Mouse (Mus musculus): Measurements from ENCODE around the gene Adam22.

Gene Adam22

DNA sequence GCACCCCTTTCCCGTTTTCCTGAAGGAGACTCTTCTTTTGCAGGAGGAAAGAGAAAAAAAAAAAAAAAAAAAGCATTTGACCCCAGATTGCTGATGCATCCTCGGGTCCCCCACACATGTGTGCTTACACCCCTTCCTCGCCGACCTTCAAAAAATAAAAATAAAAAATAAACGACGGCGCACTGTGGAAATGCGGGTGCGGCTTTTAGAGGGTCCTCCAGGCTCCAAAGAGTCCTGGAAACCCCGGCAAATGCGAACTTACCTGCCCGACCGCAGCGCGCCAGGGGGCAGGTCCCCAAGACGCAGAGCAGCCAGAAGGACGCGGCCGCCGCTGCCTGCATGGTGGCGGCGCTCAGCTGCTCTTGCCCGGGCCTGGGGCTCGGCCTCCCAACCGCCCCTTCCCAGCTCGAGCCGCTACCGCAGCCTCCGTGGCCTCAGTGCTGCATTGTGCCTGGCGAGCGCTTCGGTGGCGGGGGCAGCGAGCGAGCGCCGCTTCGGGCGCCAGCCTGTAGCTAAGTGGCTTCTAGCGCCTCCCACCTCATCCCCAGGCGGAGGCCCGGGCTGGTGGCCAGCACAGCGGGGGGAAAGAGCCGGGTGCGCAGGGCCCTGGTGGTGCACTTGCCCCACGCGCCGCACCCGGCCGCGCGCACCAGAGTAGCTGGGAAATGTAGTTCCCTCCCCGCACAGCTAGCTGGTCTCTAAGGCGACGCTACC lies at the start of gene Adam22:
TSS of gene Adam22 (minus strand) at position 547 of the 714 bp plus-strand sequence.
- peak; percentile 83 for DNase-seq (ENCODE audit: low spot score)

DNA sequence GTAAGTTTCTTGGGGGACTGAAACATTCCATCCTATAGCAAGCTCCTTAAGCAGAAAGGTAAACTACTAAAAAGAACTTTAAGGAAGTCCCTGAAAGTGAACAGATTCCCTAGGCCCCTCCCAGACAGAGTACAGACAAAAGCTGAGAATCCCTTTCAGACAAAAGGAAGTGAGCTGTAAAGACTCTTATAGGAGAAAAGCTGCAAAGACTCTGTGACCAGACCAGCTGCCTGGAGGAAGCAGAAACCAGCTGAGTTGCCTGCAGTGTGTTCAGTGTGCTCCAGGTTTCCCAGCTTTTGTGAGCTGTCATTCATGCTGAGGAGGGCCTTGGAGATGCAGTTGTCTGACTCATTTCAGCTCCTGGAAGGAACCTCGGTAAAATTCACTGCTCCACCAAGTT lies 49.5 kb upstream of the Adam22 start:
- no peak for DNase-seq (ENCODE audit: low spot score)

DNA sequence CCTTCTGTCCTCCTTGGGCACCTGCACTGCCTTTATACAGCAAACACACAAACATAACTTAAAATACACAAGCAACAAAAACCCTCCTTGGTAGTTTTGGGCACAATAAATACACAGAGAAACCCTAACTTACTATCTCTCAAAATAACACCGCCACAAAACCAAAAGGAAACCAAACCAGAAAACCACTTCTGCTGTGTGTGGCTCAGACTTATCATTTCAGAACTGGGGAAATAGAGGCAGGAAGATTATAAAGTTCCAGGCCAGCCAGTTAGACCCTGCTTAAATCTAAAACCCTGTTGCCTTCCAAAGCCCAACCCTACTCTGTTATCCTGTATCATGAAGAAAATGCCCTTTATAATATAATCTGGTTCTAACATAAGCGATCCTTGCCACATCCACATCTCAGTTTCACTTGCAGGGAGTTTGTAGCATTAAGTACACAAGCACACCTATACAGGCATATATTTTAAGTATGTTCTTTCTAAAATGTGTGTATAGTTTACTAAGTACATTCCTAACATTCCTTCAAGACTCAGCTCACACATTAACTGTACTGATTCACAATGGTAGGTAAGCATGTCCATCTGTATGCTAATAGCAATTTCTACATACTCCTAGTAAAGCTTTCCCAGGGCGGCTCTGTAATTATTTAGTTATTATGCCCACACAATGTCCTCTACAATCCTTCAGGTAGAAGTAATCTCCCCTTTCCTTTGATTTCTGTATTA lies 48.9 kb upstream of the Adam22 start:
- DNase-seq (ENCODE audit: low spot score): no peak

DNA sequence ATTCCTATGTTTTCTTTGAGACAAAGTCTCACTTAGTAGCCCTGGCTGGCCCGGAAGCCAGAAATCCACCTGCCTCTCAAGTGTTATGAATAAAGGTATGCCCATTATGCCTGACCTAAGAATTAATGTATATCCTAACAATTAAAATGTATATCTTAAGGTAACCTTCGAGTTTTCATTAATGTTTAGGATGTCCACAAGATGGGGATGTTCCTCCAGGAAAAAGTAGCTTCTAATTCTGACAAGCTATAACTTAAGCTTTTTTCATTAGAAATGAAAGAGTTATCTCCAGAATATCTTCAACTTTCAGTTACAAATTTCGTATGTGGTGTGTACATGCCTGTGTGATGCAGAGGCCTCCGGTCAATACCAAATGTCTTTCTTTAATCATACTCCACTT lies 40.8 kb upstream of the Adam22 start:
- no peak for DNase-seq (ENCODE audit: low spot score)

DNA sequence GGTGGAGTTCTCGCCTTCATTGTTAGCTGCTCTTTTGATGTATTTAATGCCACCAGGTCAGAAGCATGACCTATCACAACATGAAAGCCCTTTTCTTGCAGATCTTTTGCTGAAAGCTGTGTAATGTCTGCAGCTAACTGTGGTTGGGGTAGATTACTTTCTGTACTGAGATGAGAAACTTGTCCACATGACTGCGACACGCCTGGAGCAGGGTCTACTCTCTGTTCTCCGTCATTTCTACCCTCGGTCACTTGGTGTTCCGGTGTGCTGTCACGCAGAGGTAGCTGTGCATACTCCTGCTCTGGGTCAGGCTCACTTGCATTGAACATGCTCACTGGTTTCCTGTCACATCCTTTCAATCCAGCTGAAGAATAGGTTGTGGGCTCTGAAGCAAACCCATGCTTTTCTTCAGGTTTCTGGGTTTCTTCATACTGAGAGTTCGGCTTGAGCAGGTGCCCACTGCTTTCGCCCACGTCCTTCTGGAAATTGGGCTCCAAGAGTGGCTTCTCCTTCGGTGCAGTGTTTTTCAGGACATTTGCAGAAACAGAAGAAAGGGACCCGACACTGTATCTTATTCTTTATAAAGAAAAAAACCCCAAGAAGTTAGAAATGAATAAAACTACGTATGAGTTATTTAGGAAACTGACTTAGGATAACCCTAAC lies 29.8 kb upstream of the Adam22 start:
- no peak for DNase-seq (ENCODE audit: low spot score)

DNA sequence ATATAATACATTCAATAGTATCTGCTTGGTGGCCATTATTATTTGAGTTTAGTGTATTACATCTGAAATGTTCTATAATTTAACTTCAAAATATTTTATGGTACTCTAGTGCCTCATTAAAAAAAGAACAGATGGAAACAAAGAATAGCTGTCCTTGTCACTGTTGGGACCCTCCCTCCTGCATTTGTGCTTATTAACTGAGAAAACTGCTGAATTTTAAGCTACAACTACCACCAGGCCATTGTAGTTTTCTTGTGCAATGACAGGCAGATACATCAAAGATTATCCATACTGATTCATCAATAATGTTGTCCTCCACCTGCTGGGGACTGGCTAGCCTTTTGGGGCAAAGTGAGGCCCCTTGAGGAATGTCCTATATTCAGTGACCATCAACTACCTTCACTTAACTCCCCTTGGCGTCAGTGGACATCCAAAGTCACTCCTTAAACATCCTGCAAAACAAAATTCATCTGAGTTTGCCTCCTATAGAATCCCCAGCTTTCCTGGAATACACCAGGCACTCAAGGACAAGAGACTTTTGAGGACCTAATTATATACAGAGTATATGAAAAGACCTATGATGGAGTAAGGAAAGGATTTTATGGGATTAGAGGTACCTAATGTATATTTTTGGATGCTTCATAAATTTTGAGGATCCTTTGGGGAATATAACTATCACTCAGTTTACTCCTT lies 26.1 kb upstream of the Adam22 start:
- no peak for DNase-seq (ENCODE audit: low spot score)

DNA sequence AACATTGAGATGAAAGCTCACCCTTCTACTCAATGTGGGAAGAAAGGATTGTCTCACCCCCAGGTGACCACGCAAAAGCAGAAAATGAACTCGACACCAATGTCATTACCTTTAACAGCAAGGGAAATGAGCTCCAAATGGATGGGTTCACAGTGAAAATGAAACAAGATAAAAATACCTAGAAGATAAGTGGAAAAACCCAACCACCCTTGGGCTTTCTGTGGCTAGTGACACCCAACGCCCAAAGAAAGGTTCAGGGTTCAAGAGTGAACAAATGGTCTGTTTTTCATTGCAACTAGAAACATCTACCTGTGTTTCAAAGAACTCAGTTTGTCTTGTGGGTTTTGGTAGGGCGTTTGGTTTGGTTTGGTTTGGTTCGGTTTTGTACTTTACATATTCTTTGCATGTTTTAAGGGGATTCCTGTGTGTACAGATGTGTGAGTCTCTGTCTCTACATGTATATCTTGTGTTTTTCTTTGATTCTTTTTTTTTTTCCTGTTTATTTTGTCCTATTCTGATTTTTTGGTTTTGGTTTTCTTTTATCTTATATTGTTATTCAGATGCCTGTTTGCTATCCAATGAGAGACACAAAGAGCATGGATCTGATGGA lies 6.4 kb upstream of the Adam22 start:
- no peak for DNase-seq (ENCODE audit: low spot score)

DNA sequence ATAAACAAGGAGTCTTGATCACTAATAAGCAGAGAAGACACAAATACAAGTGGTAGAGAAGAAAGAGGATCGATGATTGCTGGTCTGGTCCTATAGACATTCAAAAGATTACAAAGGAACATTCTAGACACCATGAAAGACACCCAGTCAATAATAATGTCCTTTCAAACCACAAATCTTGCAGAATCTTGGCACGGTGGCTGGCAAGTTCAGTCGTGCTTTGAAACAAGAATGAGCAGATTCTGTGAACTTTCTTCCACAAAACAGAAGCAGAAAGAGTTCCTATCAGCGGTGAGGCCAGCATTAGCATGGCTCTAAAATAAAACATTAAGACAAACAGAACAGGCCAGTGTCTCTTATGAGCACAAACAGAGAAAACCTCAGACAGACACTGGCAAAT lies 5.5 kb upstream of the Adam22 start:
- no peak for DNase-seq (ENCODE audit: low spot score)

DNA sequence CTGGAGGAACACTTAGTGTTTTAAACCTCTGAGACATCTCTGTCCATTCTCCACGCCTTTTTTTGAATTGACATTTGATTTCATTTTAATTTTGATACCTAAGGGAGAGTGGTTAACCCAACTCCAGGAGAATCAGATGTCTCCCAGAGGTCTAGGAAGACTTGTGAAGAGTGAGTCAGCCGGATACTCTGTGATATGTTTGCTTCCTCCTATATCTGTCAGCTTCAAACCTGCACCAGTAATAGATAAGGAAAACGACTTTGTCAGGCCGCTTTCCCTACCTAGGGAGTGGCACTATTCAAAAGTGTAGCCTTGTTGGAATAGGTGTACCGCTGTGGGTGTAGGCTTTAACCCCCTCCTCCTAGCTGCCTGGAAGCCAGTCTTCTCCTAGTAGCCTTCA lies 821 bp upstream of the Adam22 start:
- DNase-seq (ENCODE audit: low spot score): no peak

DNA sequence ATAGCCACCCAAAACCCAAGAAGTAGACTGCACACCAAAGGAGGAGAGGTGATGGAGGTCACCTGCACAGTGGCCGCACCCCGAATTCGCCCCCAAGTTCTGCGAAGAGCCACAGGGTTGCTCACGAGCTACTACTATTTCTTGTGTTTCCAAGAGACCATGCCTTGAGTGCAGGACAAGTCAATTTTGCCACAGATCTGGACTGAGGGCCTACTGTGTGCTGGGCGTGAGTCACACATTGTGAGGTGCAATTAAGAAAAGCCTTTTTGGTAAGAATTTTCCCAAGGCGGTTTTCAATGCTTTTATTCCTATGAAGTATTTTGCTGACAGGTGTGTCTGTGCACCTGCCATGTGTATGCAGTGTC lies 350 bp upstream of the Adam22 start:
- no peak for DNase-seq (ENCODE audit: low spot score)

DNA sequence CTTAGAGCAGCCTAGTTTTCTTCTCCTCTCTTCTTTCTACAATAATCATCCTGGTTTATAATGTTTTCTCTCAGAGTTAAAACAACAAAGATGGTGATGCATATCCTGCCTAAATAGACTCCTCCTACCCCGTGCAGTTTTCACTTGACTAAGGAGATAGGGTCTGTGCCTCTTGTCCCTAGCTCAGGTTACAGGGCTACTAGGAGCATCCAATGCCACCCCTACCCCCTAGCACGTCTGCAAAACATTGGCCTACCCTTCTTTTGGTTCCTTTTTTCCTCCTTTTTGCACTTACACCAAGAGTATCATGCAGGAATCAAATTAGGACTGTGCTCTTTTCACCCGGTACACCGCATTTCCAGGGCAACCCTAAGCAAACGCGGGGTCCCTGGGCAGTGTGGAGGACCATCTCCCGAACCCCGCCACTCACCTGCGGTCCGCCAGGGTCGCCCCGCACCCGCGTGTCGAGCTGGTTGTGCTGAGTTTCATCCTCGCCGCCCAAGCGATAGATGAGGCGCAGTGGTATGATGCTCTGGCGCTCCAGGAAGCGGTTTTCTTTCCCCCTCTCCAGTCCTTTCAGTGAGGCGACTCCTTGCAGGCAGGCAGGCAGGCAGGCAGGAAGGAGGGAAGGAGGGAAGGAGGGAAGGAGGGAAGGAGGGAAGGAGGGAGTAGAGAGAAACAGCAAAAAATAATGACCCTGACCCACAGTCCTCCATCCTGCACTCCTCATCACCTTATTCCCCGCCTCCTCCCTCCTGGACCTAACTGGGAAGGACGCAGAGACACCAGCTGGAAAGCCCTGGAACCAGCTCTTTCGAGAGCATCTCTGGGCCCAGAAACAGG lies 968 bp downstream of the Adam22 start:
- DNase-seq (ENCODE audit: low spot score): peak; percentile 52

DNA sequence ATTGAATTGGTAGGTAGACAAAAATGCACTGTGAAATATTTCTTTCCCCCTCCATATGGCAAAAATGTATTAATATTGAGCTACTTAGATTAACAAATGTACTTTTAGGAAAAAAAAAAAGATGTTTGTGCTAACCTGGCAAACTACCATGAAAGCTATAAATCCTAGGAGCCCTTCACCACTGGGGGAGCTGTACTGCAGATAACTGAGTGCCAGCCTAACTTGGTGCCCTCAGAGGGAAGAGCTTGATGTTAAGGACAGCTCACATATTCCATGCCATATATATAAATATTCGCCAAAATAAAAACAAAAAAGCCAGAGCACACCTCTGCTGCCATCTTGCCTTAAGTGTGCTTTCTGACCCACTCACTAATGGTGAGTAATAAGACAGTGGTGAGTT lies 5.6 kb downstream of the Adam22 start:
- DNase-seq (ENCODE audit: low spot score): peak; percentile 46

DNA sequence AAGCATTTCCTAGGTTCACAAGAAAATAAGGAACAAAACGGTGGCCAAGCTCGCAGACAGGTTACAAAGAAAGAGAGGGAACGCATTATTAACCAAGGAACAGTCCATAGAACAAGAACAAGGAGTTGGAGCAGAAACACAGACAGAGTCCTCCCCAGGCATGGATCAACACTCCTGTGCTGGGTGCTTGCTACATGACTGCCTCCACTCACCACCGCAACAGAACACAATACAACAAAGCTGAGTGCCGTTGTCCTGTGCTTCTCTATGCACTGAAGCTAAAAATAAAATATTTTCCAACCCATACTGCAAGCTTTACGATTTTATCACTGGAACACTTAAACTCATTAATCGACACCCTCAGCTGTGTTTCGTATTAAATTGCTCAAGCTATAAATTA lies 10.3 kb downstream of the Adam22 start:
- no peak for DNase-seq (ENCODE audit: low spot score)

DNA sequence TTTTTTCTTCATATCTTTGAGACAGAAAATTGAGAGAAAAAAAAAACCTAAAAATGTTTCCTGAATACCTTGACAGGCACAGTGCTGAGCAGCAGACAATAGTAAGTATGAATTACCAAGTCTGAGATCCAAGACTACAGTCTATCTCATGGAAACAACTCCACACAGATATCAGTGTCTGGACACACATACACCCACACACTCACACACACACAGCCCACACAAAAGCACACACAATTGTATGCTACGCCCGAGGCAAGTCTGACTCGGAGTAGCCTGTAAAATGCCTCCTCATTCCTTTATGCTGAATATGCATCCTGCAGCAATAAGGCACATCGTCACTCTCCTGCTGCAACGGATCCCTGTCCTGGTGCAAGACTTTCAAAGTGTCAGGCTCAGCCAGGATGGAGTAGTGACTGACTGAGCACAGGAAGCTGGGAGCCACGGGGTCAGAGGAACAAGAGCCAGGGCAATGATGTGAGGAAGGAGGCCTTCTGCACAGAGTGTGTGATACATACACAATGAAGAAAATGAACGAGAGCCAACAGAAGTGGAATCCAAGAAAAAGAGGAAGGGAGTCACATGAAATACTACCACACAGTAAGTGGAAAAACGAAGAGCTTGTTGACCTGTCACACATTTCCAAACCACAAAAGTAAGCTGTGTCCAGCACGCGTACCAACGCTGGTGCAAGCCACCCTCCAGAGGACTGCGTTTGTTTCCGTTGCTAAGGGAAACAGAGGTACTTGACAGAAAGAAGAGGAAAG lies 10.9 kb downstream of the Adam22 start:
- no peak for DNase-seq (ENCODE audit: low spot score)

DNA sequence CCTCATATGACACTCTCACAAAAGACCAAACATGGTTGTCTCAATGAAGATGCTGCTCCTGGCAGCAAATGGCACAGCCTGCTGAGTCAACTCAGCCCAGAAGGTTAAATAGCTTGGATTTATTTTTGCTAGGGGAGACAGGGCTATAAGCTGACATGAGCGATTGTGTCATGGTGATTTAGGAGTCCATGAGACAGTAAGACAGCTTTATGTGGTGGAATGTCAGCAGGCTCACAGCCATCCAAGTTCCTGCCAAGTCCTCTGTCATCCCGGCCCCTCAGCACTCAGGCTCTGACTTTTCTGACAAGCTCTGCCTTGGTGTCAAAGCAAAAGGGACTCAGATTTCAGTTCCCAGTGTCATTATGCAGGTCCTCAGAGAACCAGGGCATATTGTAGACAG lies 11.6 kb downstream of the Adam22 start:
- DNase-seq (ENCODE audit: low spot score): no peak

DNA sequence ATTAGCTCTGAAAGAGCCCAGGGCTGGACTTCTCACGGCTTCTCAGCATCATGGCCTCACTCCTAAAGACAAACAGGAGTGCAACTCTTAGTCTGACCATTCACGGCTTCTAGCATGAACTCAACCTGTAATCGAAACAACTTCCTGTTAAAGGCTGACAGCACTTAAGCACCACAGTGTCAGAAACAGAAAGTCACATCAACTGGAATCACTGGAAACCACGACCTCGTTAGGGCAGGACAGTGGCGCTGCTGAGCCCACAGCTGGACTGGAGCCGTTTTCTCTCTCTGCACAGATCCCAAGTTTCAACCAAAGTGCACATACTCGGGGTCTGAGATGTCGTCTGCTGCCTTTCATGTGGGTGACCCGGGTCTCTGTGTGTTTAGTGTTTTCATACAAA lies 18.4 kb downstream of the Adam22 start:
- DNase-seq (ENCODE audit: low spot score): no peak

DNA sequence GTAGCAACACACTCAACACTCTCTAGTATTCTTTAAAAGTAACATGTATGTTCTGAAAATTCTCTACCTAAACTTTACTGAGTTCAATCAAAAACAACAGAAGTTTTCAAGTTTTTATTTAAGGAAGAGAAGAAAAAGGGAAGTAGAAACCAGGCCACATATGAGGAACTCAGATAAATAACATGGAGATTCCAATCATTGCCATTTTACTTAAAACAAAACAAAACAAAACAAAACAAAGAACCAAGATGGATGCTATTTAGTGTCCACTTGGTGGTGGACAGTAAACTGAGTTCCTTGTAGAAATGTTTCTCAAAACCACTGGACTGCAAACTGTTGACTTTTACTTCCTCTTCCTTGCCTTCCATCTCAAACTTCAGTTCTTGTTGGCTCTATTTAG lies 21.6 kb downstream of the Adam22 start:
- DNase-seq (ENCODE audit: low spot score): no peak

DNA sequence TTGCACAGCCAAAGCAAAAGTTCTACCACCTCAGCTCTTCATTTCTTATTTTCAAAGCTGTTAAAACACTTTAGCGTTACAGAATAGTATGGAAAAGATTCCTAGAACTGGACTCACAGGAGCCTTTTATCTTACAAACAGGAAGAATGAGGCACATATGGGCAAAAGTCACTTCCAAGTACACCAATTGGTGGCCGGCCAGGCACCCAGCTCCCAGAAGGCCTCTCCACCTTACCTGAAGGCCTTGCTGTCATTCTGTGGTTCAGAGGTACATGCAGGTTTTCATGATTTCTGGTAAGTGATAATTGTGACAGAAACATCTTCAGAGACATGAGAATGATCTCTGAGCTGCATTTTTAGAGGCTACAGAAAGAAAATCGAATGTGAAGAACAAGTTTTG lies 24.7 kb downstream of the Adam22 start:
- no peak for DNase-seq (ENCODE audit: low spot score)

DNA sequence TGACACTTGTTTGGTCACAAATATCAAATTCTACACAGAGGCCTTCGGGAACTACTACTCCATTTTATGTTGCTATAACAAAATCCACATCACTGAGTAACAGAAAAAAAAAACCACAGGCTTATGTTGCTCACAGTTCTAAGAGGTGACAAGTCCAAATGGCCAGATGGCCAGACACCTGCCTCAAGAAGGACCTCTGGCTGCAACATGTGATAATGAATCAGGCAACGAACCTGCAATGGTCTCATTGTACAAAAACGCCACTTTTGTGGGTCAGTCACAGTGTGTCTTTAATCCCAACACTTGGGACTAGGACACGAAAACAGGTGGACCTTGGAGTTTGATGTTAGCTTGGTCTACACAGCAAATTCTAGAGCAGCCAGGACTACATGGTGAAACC lies 26.3 kb downstream of the Adam22 start:
- DNase-seq (ENCODE audit: low spot score): no peak

DNA sequence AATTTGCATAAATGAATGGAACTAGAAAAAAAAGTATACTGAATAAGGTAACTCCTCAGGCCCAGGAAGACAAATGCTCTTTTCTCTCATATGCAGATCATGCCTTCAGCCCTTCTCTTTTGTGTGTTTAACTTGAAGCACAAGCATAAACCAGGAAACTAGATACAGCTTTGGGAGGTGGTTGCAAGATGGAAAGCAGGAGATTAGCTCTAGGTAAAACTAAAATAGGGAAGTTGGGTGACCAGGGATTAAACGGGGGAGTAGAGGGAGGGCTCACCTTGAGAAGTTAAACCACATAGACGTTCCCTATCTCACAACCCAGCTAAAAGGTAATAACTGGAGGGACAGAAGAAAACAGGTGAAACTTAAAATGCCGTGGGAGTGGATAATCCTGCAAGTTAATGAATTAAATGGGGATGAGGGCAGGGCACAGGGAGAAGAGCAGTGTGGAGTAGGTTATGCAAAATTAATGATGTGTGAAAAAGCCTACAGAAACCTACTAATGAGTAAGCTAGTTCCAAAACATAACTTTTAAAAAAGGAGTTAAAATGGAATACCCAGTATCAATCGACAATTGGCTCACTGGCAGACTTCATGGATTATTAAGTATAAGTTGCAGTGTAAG lies 40.2 kb downstream of the Adam22 start:
- DNase-seq (ENCODE audit: low spot score): no peak

Measured in retina, embryonic 14.5 days (tissue).